Mouse (Mus musculus): Measurements from ENCODE around the gene Ctf1. TPM values are rescaled to one million over a fixed set of nuclear protein-coding genes. Genes with fewer than 3 reads are reported as not detected.
"Not testable (repeated sequence)": the region's sequence is repeated elsewhere in the genome, so short reads cannot be mapped to it uniquely, and the experiment has no call there.

The Ctf1 gene
- polyA plus RNA-seq, 1 experiment: 6.4 TPM

GRCm38 (mm10) chr7:127719258-127719657, 6.7 kb downstream of the Ctf1 start:
- peak in 1 of 2 experiments; percentile 11 for DNase-seq
- Histone ChIP-seq H3K27me3 (ENCODE audit: control insufficient read depth, insufficient read depth, low read length) (no peaks in the 10 kb centered on the region), H3K4me1 (ENCODE audit: control insufficient read depth, insufficient read depth, low read length) (no peaks in the 10 kb centered on the region), H3K4me3 (replicated peaks; ENCODE audit: insufficient read depth, low read depth, low read length) (no peak overlapping the region), H3K27ac (ENCODE audit: insufficient read depth, low read length) (no peak overlapping the region)
- WGBS: 59% methylated on average over 6 of the region's 6 CpGs
- TF ChIP-seq CTCF (IDR thresholded peaks at IDR 0.05; ENCODE audit: borderline replicate concordance, insufficient read depth, low read depth, low read length) (no peak), POLR2A (IDR thresholded peaks at IDR 0.05; ENCODE audit: borderline replicate concordance, insufficient read depth, low read length) (no peak)

DNA sequence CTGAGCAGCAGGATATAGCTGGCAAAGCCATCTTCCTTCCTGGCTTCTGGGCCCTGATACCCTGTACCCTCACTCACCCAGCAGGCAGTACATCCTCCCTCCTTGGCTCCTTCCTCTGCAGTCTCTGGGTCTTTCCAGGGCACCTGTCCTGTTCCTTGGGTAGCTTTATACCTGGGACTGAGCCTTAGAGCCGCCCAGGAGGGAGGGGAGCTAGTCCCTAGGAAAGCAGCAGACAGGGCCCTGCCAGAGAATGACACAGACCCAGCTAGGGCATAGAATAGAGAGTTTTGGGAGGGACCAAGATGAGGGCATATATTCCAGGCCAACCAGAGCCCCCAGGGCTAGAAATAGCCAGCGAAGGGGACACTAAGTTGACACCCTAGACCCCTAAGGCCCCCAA, 13.0 kb downstream of the Ctf1 start:
- Histone ChIP-seq H3K27ac (ENCODE audit: insufficient read depth, low read length) (no peak overlapping the region), H3K4me1 (ENCODE audit: control insufficient read depth, insufficient read depth, low read length) (no peaks in the 10 kb centered on the region), H3K27me3 (ENCODE audit: control insufficient read depth, insufficient read depth, low read length) (no peaks in the 10 kb centered on the region), H3K4me3 (replicated peaks; ENCODE audit: insufficient read depth, low read depth, low read length) (no peak overlapping the region)
- no peak for TF ChIP-seq CTCF (IDR thresholded peaks at IDR 0.05; ENCODE audit: borderline replicate concordance, insufficient read depth, low read depth, low read length)
- TF ChIP-seq POLR2A (IDR thresholded peaks at IDR 0.05; ENCODE audit: borderline replicate concordance, insufficient read depth, low read length): no peak
- peak in 1 of 2 experiments; percentile 5 for DNase-seq
- 46% methylated on average over 2 of the region's 2 CpGs for WGBS

- Histone ChIP-seq H3K4me1 (ENCODE audit: control insufficient read depth, insufficient read depth, low read length) (no peaks in the 10 kb centered on the region), H3K27me3 (ENCODE audit: control insufficient read depth, insufficient read depth, low read length) (no peaks in the 10 kb centered on the region), H3K4me3 (replicated peaks; ENCODE audit: insufficient read depth, low read depth, low read length) (no peak overlapping the region), H3K27ac (ENCODE audit: insufficient read depth, low read length) (no peak overlapping the region)
- TF ChIP-seq POLR2A (IDR thresholded peaks at IDR 0.05; ENCODE audit: borderline replicate concordance, insufficient read depth, low read length): no peak
- TF ChIP-seq CTCF (IDR thresholded peaks at IDR 0.05; ENCODE audit: borderline replicate concordance, insufficient read depth, low read depth, low read length): no peak
- WGBS: 63% methylated on average over 6 of the region's 6 CpGs
- DNase-seq: peak in 1 of 2 experiments; percentile 3
Observed at GRCm38 (mm10) chr7:127725924-127726323, 13.4 kb downstream of the Ctf1 start.

- TF ChIP-seq POLR2A (IDR thresholded peaks at IDR 0.05; ENCODE audit: borderline replicate concordance, insufficient read depth, low read length): no peak
- no peak for TF ChIP-seq CTCF (IDR thresholded peaks at IDR 0.05; ENCODE audit: borderline replicate concordance, insufficient read depth, low read depth, low read length)
- WGBS: 91% methylated on average over 7 of the region's 7 CpGs
- H3K27me3 ChIP-seq (ENCODE audit: control insufficient read depth, insufficient read depth, low read length): no peaks in the 10 kb centered on the region
- H3K4me3 ChIP-seq (replicated peaks; ENCODE audit: insufficient read depth, low read depth, low read length): no peak overlapping the region
- peak in 1 of 2 experiments; percentile 4 for DNase-seq
- no peaks in the 10 kb centered on the region for H3K4me1 ChIP-seq (ENCODE audit: control insufficient read depth, insufficient read depth, low read length)
- H3K27ac ChIP-seq (ENCODE audit: insufficient read depth, low read length): no peak overlapping the region
Observed at GRCm38 (mm10) chr7:127727898-127728297, 15.4 kb downstream of the Ctf1 start.

GRCm38 (mm10) chr7:127730170-127730569, 17.6 kb downstream of the Ctf1 start:
- DNase-seq: no peak
- no peaks in the 10 kb centered on the region for H3K27me3 ChIP-seq (ENCODE audit: control insufficient read depth, insufficient read depth, low read length)
- H3K27ac ChIP-seq (ENCODE audit: insufficient read depth, low read length): no peak overlapping the region
- no peak overlapping the region for H3K4me3 ChIP-seq (replicated peaks; ENCODE audit: insufficient read depth, low read depth, low read length)
- TF ChIP-seq POLR2A (IDR thresholded peaks at IDR 0.05; ENCODE audit: borderline replicate concordance, insufficient read depth, low read length): no peak
- TF ChIP-seq CTCF (IDR thresholded peaks at IDR 0.05; ENCODE audit: borderline replicate concordance, insufficient read depth, low read depth, low read length): no peak
- no peaks in the 10 kb centered on the region for H3K4me1 ChIP-seq (ENCODE audit: control insufficient read depth, insufficient read depth, low read length)
- 63% methylated on average over 4 of the region's 4 CpGs for WGBS

GRCm38 (mm10) chr7:127732066-127732465, 19.5 kb downstream of the Ctf1 start, which contains the start of gene Ctf2:
Gene Ctf2 (minus strand): TSS chr7:127732166.
- not testable (repeated sequence) for DNase-seq; H3K27me3 ChIP-seq (ENCODE audit: control insufficient read depth, insufficient read depth, low read length); H3K4me1 ChIP-seq (ENCODE audit: control insufficient read depth, insufficient read depth, low read length); H3K4me3 ChIP-seq (replicated peaks; ENCODE audit: insufficient read depth, low read depth, low read length); H3K27ac ChIP-seq (ENCODE audit: insufficient read depth, low read length)
- WGBS: no CpG with 5 or more reads among the region's 5 CpGs

- peak; percentile 59; the same call in 1 of the 2 replicates for TF ChIP-seq CTCF (IDR thresholded peaks at IDR 0.05; ENCODE audit: borderline replicate concordance, insufficient read depth, low read depth, low read length)
- no peak for TF ChIP-seq POLR2A (IDR thresholded peaks at IDR 0.05; ENCODE audit: borderline replicate concordance, insufficient read depth, low read length)
- DNase-seq: peak; percentile 80 to 82
- no peaks in the 10 kb centered on the region for H3K27me3 ChIP-seq (ENCODE audit: control insufficient read depth, insufficient read depth, low read length)
- no peaks in the 10 kb centered on the region for H3K4me1 ChIP-seq (ENCODE audit: control insufficient read depth, insufficient read depth, low read length)
- H3K4me3 ChIP-seq (replicated peaks; ENCODE audit: insufficient read depth, low read depth, low read length): peak within 1 kb of the TSS; percentile 88
- WGBS: under 1% methylated on average over 26 of the region's 26 CpGs
- H3K27ac ChIP-seq (ENCODE audit: insufficient read depth, low read length): peak within 1 kb of the TSS; percentile 55; the same call in 1 of the 2 replicates
Observed at GRCm38 (mm10) chr7:127744366-127745045, 32.0 kb downstream of the Ctf1 start, which contains the start of gene Fbxl19. Gene Fbxl19 (plus strand): TSS chr7:127744543.

DNA sequence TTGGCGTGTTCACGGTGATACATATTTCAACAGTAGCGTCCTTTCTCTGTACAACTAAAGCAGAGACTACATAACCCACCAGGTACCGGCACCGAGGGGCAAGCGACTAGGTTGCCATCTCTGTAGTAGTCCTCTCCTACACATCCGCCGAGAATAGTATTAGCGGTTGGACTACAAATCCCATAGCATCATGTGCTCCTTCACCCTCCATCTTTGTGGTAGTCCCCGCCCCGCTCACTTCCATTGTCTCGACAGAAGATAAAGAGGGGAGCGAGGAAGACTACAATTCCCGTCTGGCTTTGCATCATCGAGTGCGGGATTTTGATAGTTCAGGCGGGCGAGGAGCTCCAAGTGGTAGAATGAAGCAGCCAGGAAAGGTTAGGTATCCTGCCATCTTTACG, 32.7 kb downstream of the Ctf1 start:
- Histone ChIP-seq H3K4me3 (replicated peaks; ENCODE audit: insufficient read depth, low read depth, low read length) (peak overlapping the region; percentile 88), H3K27me3 (ENCODE audit: control insufficient read depth, insufficient read depth, low read length) (no peaks in the 10 kb centered on the region), H3K4me1 (ENCODE audit: control insufficient read depth, insufficient read depth, low read length) (peaks cover 4% of the 10 kb centered on the region; the same call in 1 of the 2 replicates), H3K27ac (ENCODE audit: insufficient read depth, low read length) (peak overlapping the region; percentile 55; the same call in 1 of the 2 replicates)
- DNase-seq: peak; percentile 92 to 97
- under 1% methylated on average over 19 of the region's 19 CpGs for WGBS
- TF ChIP-seq CTCF (IDR thresholded peaks at IDR 0.05; ENCODE audit: borderline replicate concordance, insufficient read depth, low read depth, low read length) (0 out of 2 replicates have a peak, but pooled peaks have one; percentile 15), POLR2A (IDR thresholded peaks at IDR 0.05; ENCODE audit: borderline replicate concordance, insufficient read depth, low read length) (peak; percentile 45; the same call in 1 of the 2 replicates)
